Mouse (Mus musculus) liver (tissue): ENCODE data around the gene Sh2d6.
"Not testable (repeated sequence)": the region's sequence is repeated elsewhere in the genome, so short reads cannot be mapped to it uniquely, and the experiment has no call there.

Experiments
- DNase-seq: peaks from one replicate; pipeline ENCODE4 v3.0.0-alpha.2; 2020; ENCODE audit warnings: mixed read lengths

Sh2d6 gene

GRCm38 (mm10) chr6:72534035-72534809 is 12.7 kb upstream of the Sh2d6 start:
- peak; percentile 52 for DNase-seq

GRCm38 (mm10) chr6:72533555-72533954 is 12.0 kb upstream of the Sh2d6 start:
- not testable (repeated sequence) for DNase-seq

- no peak for DNase-seq
These were observed 11.1 kb upstream of the Sh2d6 start for GRCm38 (mm10) chr6:72532580-72532979.

DNA sequence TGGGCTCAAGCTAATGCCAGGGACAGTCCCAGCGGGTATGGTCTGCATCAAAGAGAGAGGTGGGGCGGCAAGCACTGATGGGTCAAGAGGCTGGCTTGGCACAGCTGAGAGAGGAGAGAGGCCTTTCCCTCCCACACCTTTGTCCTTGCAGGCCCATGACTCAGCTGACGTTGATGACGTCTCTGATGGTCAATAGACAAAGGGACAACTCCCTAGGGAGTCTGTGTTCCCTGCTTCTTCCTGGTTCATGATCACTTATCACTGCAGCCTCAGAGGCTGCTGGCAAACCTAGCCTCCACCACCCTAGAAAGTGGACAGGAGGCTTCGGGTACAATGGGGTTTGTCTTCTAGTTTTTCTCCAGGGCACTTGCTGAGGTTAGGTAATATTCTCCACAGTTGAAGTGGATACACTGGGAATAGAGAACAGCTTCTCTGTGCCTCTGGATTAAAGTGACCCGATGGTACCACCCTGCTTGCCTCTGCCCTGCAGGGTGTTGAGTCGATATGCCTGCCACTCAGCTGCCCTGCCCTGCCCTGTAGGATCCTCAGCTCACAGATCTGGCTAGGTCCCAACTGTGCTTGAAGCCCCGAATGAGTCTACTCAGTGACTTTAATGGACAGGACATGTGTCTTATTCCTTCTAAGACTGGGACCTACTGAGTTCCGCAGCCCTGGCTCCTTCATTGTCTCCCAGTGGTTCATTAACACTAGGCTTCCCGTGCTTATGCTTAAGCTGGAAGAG is 7.1 kb upstream of the Sh2d6 start:
- no peak for DNase-seq

GRCm38 (mm10) chr6:72527070-72527469 is 5.6 kb upstream of the Sh2d6 start:
- no peak for DNase-seq

DNA sequence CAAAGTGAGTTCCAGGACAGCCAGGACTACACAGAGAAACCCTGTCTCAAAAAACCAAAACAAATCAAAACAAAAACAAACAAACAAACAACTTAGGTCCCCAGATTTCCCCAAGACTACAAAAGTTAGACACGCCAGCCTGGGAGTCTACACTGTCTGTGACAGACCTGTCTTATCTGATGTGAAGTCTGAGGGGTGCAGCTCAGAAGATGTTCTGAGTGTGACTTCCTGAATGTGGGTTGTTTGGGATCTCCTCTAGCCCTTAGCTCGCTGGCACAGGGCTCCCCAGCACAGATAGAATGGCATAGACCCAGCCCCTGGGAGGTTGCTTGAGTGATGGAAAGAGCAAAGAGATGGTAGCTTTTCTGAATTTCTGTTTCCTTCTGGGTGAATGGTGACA is 2.7 kb upstream of the Sh2d6 start:
- DNase-seq = no peak

DNA sequence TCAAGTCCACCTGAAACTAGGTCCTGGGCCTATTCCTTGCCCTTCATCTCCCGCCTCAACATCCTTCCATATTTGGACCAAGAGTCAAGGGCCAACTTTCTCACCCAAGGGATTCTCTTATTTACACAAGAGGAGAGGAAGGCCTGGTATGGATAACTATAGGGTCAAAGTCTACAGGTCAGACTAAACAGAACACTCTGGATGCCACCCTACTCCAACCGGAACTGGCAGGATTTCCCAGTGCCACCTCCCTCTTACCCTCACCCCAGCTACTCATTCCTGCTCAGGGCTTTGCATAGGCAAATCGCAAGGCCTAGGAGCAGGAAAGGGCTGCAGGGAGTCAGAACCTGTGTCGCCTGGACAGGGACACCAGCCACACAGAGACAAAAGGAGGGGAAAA is 1.7 kb upstream of the Sh2d6 start:
- DNase-seq = no peak

DNA sequence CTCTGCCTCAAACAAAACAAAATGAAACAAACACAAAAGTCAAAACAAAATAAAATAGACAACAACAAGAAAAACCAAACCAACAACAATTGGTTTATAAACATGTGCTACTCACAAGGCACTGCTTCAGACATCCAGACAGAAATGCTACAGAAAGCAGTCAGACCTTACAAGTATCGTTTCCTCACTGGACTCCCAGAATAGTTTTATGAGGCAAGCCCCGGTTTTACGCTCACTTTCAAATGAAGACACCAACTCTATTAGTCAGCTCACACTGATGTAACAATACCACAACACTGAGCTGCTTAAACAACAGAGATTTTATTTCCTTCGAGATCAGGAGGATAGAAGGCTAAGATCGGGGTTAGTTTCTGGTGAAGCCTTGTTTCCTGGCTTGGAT is 781 bp upstream of the Sh2d6 start:
- DNase-seq = no peak

- DNase-seq = no peak
These were observed 603 bp downstream of the Sh2d6 start for GRCm38 (mm10) chr6:72520904-72521303.

- DNase-seq = no peak
These were observed 1.4 kb downstream of the Sh2d6 start for GRCm38 (mm10) chr6:72519892-72520663.

DNA sequence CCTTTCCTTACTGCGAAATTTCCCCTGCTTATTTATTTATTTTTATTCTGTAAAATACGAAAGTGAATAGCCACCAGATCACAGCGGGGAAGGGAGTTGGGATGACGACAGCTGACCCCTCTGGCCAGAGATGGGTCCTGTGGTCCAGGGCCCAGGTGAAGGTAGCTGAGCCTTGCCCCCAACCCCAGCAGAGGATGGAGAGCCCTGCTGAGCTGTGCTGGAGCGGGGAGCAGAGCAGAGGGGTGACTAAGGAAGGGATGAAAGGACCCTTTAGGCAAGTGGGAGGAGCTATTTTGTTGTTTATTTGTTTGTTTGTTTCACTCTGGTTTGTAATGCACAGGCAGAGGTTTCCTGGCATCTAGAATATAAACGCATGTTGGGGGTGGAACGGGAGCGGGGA is 2.2 kb downstream of the Sh2d6 start:
- no peak for DNase-seq

GRCm38 (mm10) chr6:72518842-72519241 is 2.7 kb downstream of the Sh2d6 start:
- no peak for DNase-seq

- no peak for DNase-seq
These were observed 5.9 kb downstream of the Sh2d6 start for GRCm38 (mm10) chr6:72515644-72516043.

DNA sequence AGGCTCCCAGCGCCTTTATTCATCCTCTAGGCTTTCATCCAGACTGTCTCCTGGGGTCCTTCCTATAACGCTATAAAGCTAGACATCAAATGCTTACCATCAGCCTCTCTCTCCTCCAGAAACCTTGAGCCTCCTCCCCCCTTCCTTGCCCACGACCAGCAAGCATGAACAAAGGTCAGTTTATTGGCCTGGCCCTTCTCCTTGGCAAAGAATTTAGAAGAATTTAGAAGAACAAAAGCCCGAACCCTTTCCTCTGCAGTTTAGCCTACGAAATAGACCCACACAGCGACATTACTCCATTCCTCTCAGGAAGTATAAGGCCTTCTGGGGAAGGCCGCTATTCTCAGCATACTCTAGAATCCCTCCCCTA is 8.5 kb downstream of the Sh2d6 start:
- no peak for DNase-seq

- DNase-seq = peak; percentile 86
These were observed 9.0 kb downstream of the Sh2d6 start for GRCm38 (mm10) chr6:72512386-72513070.

DNA sequence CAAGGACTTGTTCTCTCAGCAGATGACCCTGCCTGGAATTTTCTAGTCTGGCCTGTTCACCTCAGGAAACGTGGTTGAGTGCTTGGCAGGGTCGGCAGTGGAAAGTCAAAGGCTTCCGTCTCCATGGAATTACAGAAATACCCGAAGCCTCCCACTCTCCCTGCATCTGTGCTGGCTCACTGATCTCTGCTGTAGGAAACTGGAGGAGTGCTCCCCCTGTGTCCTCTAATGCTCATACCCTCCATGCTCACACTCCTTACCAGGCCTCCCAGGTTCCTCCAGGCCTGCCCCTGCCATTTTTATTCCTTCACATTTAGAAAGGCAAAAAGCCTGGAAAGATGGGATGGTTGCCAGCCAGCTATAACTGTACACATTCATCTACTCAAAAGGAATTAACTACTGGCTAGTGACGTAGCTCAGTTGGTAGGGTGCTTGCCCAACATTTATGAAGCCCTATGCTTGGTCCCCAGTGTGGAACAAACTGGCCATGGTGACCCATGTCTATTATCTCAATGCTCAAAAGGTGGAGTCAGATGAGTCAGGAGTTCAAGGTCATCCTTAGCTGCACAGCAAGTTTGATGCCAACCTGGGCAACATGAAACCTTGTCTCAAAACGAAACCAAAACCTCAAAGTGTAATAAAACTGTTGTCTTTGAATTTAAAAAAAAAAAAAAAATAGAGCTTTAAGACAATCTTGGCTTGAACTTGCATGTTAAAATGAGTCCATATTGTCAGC is 10.7 kb downstream of the Sh2d6 start:
- DNase-seq = no peak

- no peak for DNase-seq
These were observed 11.6 kb downstream of the Sh2d6 start for GRCm38 (mm10) chr6:72509872-72510435.

DNA sequence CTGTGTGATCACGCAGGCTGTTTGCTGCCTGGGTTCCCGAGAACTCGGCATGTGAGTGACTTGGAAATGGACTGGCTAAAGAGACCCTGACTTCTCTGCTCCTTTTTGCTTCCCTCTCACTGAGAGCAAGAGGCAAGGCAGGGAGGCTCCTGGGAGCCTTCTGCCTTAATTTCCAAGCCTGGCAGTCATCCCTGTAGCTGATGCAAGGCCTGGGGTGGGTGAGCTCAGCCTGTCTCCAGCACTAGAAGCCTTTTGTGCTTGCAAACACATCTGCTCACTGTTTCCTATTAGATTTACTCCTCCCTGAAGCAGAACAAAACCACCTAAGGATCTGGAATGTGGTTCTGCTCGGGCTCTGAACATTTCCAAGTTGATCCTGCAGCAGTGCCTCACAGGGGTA is 12.9 kb downstream of the Sh2d6 start:
- no peak for DNase-seq

- DNase-seq = no peak
These were observed 15.4 kb downstream of the Sh2d6 start for GRCm38 (mm10) chr6:72506104-72506503.

GRCm38 (mm10) chr6:72503939-72504338 is 17.6 kb downstream of the Sh2d6 start:
- DNase-seq = no peak

DNA sequence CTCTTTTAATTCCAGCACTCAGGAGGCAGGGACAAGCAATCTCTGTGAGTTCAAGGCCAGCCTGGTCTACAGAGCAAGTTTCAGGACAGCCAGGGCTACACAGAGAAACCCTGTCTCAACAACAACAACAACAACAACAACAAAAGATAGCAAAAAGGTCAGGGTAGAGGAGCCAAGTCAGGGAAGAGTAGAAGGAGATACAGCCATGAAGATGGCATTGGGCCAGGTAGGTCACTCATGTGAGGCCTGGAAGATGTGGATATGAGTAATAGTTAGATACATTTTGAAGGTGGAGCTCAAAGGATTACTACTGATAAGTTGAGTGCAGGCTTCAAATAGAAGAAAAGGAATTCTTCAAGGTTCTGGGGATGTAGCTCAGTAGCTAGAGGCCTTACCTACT is 18.2 kb downstream of the Sh2d6 start:
- DNase-seq = no peak

DNA sequence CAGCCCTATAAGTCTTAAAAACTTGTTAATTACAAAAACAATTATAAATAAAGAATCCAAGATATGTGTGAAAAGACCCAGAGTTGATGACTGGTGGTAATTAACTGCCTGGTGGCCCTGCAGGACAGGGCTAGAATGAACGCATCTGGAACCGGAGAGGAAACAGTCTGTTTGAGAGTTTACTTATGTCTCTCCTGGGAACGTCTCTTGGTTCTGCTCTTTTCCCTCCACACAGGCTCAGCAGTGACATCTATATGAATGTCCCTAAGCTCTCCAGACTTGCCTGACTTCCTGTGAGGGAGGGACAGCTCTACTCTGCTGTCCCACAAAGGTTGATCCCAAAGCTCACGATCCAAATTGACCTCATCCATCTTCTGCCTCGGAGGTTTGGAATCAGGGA is 22.6 kb downstream of the Sh2d6 start:
- DNase-seq = no peak
